Mouse (Mus musculus) left cerebral cortex, adult 8-10 months (tissue): ENCODE measurements at regions not wholly inside any gene's neighbourhood (a gene's known extent, or its start where the extent isn't known, plus 50 kb on each side); places are given as distances from the start of the nearest gene placed in this dataset.

ENCODE experiments used
- DNase-seq, 2 experiments: peaks; one replicate each; pipeline ENCODE4 v3.0.0; 2022; ENCODE audit warnings: low spot score in 2 of 2

DNA sequence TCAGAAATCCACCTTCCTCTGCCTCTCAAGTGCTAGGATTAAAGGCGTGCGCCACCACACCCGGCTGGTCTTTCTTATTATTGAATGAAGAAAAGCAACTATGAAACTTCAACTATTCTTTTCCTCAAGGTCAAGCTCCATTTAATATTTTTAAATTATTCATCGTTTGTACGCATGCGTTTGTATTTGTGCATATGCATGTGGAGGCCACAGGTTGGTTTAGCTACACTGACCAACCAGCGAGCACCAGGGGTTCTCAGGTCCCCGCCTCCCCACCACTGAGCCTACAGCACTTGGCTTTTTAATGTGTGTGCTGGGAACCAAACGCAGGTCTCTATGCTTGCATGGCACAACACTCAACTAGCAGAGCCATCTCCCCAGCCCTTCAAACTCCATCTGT is 51.0 kb upstream of the Tmem252 start:
- DNase-seq: no peak

DNA sequence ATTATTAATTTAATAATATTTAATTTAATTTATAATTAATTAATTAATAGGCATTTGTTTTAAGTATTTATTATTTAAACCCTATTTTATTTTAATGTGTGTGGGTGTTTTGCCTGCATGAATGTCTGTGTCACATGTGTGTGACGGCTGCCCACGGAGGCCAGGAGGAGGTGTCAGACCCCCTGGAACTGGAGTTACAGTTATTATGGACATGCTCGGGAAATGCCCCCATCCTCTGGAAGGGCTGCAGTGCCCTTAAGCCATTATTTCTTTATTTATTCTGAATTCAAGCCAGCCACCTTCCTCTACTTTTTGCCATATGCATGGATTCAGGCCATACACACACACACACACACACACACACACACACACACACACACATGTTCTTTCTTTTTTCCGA is 51.5 kb upstream of the Tmem252 start:
- DNase-seq: no peak

- peak; percentile 11 to 46 for DNase-seq
These were observed 52.1 kb upstream of the Tmem252 start for GRCm38 (mm10) chr19:24621610-24622220.

- DNase-seq: no peak
These were observed 58.0 kb upstream of the Tmem252 start for GRCm38 (mm10) chr19:24615762-24616310.

- DNase-seq: no peak
These were observed 52.2 kb upstream of the Pip5k1b start for GRCm38 (mm10) chr19:24607884-24608283.

- no peak for DNase-seq
These were observed 50.8 kb upstream of the Pip5k1b start for GRCm38 (mm10) chr19:24606390-24606976.
